15 mouse cellular contexts compared by ENCODE assay signal in the genomic region with DNA sequence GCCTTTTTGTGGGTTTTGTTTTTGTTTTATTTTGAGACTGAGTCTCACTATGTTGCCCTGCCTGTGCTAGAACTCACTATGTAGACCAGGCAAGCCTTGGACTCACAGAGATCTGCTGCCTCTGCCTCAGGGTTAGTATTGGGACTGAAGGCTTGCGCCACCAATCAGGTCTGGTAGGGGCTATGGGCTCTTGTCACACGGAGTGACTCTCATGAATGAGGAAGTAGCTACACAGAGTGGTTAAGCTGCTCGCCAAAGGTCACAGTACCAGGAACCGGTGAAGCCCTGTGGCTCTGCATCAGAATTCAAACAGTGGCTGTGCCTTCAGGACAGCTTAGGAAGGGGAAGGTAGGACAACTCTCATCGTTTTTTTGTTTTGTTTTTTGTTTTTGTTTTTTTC. TPM values are rescaled to one million over a fixed set of nuclear protein-coding genes. Genes with fewer than 3 reads are reported as not detected.
DNase-seq lines count a peak whose midpoint lies in the region; ATAC-seq and TF ChIP-seq lines count a peak whose summit lies in the region.
"Had no signal": no experiment of that assay in that cellular context is flagged by ENCODE, and none has a peak within 500 bp of the region (broad histone marks: within the 10 kb centered on the region; RNA-seq: fewer than 3 reads in every experiment).

No protein-coding gene starts in this region.

- no peaks in the 10 kb centered on the region for H3K9me3 ChIP-seq in hindbrain, embryonic 12.5 days (replicated peaks)
- H3K9me3 ChIP-seq in midbrain, embryonic 15.5 days: no peaks in the 10 kb centered on the region
- H3K9me3 ChIP-seq: embryonic facial prominence, embryonic 12.5 days; heart, embryonic 15.5 days had no signal

- TF ChIP-seq POLR2A in lung, adult 2 months (IDR thresholded peaks at IDR 0.05; ENCODE audit: borderline replicate concordance, extremely low read depth, low read depth, low read length): no peak

- no peaks in the 10 kb centered on the region for H3K36me3 ChIP-seq in hindbrain, embryonic 12.5 days
- H3K36me3 ChIP-seq in midbrain, embryonic 15.5 days (replicated peaks): no peaks in the 10 kb centered on the region
- H3K36me3 ChIP-seq: embryonic facial prominence, embryonic 12.5 days; heart, embryonic 15.5 days had no signal

- peaks cover 3% of the 10 kb centered on the region for H3K4me1 ChIP-seq in lung, adult 2 months (ENCODE audit: control insufficient read depth, insufficient read depth, low read length)
- H3K4me1 ChIP-seq in hindbrain, embryonic 12.5 days: peaks cover 1% of the 10 kb centered on the region; the same call in 1 of the 2 replicates
- peaks cover 4% of the 10 kb centered on the region for H3K4me1 ChIP-seq in midbrain, embryonic 15.5 days
- H3K4me1 ChIP-seq: embryonic facial prominence, embryonic 12.5 days had no signal

- H3K4me3 ChIP-seq in lung, adult 2 months (replicated peaks; ENCODE audit: extremely low read depth, low read depth, low read length): no peak overlapping the region
- H3K4me3 ChIP-seq in hindbrain, embryonic 12.5 days: no peak overlapping the region
- H3K4me3 ChIP-seq in midbrain, embryonic 15.5 days: no peak overlapping the region
- H3K4me3 ChIP-seq: embryonic facial prominence, embryonic 12.5 days; heart, embryonic 15.5 days had no signal

- no peak overlapping the region for H3K9ac ChIP-seq in hindbrain, embryonic 12.5 days
- H3K9ac ChIP-seq in midbrain, embryonic 15.5 days: no peak overlapping the region
- H3K9ac ChIP-seq: embryonic facial prominence, embryonic 12.5 days; forebrain, postnatal 0 days; heart, embryonic 15.5 days had no signal

- peak; percentile 74 to 77 for DNase-seq in lung, adult 18-20 months
- DNase-seq in lung, postnatal 14 days: no peak
- DNase-seq in lung, adult 2 months: peak; percentile 30
- DNase-seq in spleen, postnatal 36 days (ENCODE audit: low spot score in 2 of 2): peak; percentile 71 to 76
- DNase-seq: adrenal gland, adult 2 months; cerebellum, adult 11 months; forebrain, postnatal 0 days had no signal

- peak; percentile 96 to 98 for ATAC-seq in hematopoietic stem cell, adult 5-6 weeks (replicated peaks in 1 of 2; ENCODE audit: insufficient read depth in 1 of 2, low FRiP score in 2 of 2, low TSS enrichment in 1 of 2, low read depth in 1 of 2, poor library complexity in 2 of 2, severe bottlenecking in 2 of 2)
- no peak for ATAC-seq in hindbrain, embryonic 12.5 days (ENCODE audit: low FRiP score)
- ATAC-seq in midbrain, embryonic 15.5 days (replicated peaks): no peak
- no peak for ATAC-seq in erythroid progenitor cell, adult 5-6 weeks (replicated peaks; ENCODE audit: low FRiP score, poor library complexity, severe bottlenecking)
- ATAC-seq: forebrain, postnatal 0 days had no signal

- 40% methylated on average over 5 of the region's 5 CpGs for WGBS in lung, adult 2 months
- WGBS in hindbrain, embryonic 12.5 days: 71% methylated on average over 5 of the region's 5 CpGs
- 59% methylated on average over 5 of the region's 5 CpGs for WGBS in midbrain, embryonic 15.5 days

- H3K27ac ChIP-seq in hindbrain, embryonic 12.5 days: no peak overlapping the region
- H3K27ac ChIP-seq in midbrain, embryonic 15.5 days: no peak overlapping the region
- H3K27ac ChIP-seq: embryonic facial prominence, embryonic 12.5 days; heart, embryonic 15.5 days had no signal

- no peak overlapping the region for H3K4me2 ChIP-seq in hindbrain, embryonic 12.5 days (replicated peaks)
- H3K4me2 ChIP-seq in midbrain, embryonic 15.5 days: no peak overlapping the region
- H3K4me2 ChIP-seq: embryonic facial prominence, embryonic 12.5 days; heart, embryonic 15.5 days had no signal

- no peaks in the 10 kb centered on the region for H3K27me3 ChIP-seq in hindbrain, embryonic 12.5 days
- H3K27me3 ChIP-seq in midbrain, embryonic 15.5 days (replicated peaks): no peaks in the 10 kb centered on the region
- H3K27me3 ChIP-seq: embryonic facial prominence, embryonic 12.5 days; heart, embryonic 15.5 days had no signal

- TF ChIP-seq CTCF in lung, adult 2 months (IDR thresholded peaks at IDR 0.05; ENCODE audit: insufficient read depth, low read length): no peak

RNA-seq across cellular contexts. Expression of a gene that starts 4.1 kb away (rescaled TPM):
- total RNA-seq in hematopoietic stem cell, adult 5-6 weeks (2017): not detected in 2 replicates
- 0.05 and 0.17 TPM in 2 replicates for polyA plus RNA-seq in lung, adult 2 months (2012; rRNA removed)
- polyA plus RNA-seq in hindbrain, embryonic 12.5 days (2016; fragmentation: Nextera tagmentation; extraction: Ambion mirVana): not detected in 2 replicates
- not detected in 2 replicates for polyA plus RNA-seq in midbrain, embryonic 15.5 days (2015; fragmentation: Nextera tagmentation; extraction: Ambion mirVana)
- total RNA-seq in erythroid progenitor cell, adult 5-6 weeks (2015; ENCODE audit: low replicate concordance): not detected in 2 replicates
- total RNA-seq in erythroid progenitor cell, adult 5-6 weeks (2017; ENCODE audit: low replicate concordance): not detected in 2 replicates
- total RNA-seq: adrenal gland, adult 2 months; forebrain, postnatal 0 days; left cerebral cortex, postnatal 36 days; megakaryocyte-erythroid progenitor cell, adult 5-6 weeks had no signal
- polyA plus RNA-seq: adrenal gland, adult 2 months; embryonic facial prominence, embryonic 12.5 days; forebrain, postnatal 0 days; heart, embryonic 15.5 days had no signal

RNA-seq across cellular contexts. Expression of a gene that starts 5.7 kb away (rescaled TPM):
- total RNA-seq in hematopoietic stem cell, adult 5-6 weeks (2017): 4.4 and 12.4 TPM in 2 replicates
- 22.1 and 27.3 TPM in 2 replicates for polyA plus RNA-seq in lung, adult 2 months (2012; rRNA removed)
- polyA plus RNA-seq in hindbrain, embryonic 12.5 days (2016; fragmentation: Nextera tagmentation; extraction: Ambion mirVana): 22.4 and 27.9 TPM in 2 replicates
- 11.7 and 15.1 TPM in 2 replicates for polyA plus RNA-seq in midbrain, embryonic 15.5 days (2015; fragmentation: Nextera tagmentation; extraction: Ambion mirVana)
- total RNA-seq in erythroid progenitor cell, adult 5-6 weeks (2015; ENCODE audit: low replicate concordance): 21.3 and 31.9 TPM in 2 replicates
- 30.9 and 43.1 TPM in 2 replicates for total RNA-seq in erythroid progenitor cell, adult 5-6 weeks (2017; ENCODE audit: low replicate concordance)

Comparison
In these comparisons a context has a peak if more than half of its experiments do, and no peak if none do; other contexts are left out.
1. ATAC-seq: peak in hematopoietic stem cell, adult 5-6 weeks (2 of 2); none in hindbrain, embryonic 12.5 days (single experiment), midbrain, embryonic 15.5 days (single experiment) and erythroid progenitor cell, adult 5-6 weeks (single experiment).